Mouse (Mus musculus): ENCODE measurements around the gene Ddah2. TPM values are rescaled to one million over a fixed set of nuclear protein-coding genes. Genes with fewer than 3 reads are reported as not detected.
A peak's percentile ranks its signal among the peaks of the same experiment; 100 is the strongest.

The Ddah2 gene
- total and polyA plus RNA-seq, 3 experiments, result 8.6 to 11.1 TPM; not detected in 1

GRCm38 (mm10) chr17:35048149-35048931, 10.5 kb upstream of the Ddah2 start (continued):
- TF ChIP-seq TBP (IDR thresholded peaks at IDR 0.05; ENCODE audit: low read depth, low read length) (peak; percentile 82), CHD2 (IDR thresholded peaks at IDR 0.05; ENCODE audit: low read length) (no peak), GABPA (IDR thresholded peaks at IDR 0.05; ENCODE audit: low read depth, low read length) (no peak), SIN3A (IDR thresholded peaks at IDR 0.05; ENCODE audit: low read length) (peak; percentile 70), MAX (IDR thresholded peaks at IDR 0.05; ENCODE audit: low read length) (no peak)

GRCm38 (mm10) chr17:35048932-35049440, 9.8 kb upstream of the Ddah2 start:
- Histone ChIP-seq H3K9me3 (replicated peaks; ENCODE audit: insufficient read depth, low read length) (no peaks in the 10 kb centered on the region), H3K36me3 (ENCODE audit: control insufficient read depth in 1 of 2, insufficient read depth in 2 of 2, low read length in 2 of 2) (peaks cover 3 to 39% of the 10 kb centered on the region in 2 experiments), H3K27me3 (ENCODE audit: control insufficient read depth in 1 of 2, insufficient read depth in 2 of 2, low read length in 2 of 2) (no peaks in the 10 kb centered on the region), H3K9ac (ENCODE audit: control insufficient read depth, low read depth, low read length, poor library complexity, severe bottlenecking) (peak overlapping the region; percentile 63), H3K79me2 (ENCODE audit: control insufficient read depth, insufficient read depth, low read length, poor library complexity) (peaks cover 35% of the 10 kb centered on the region), H3K4me1 (ENCODE audit: control insufficient read depth in 1 of 2, insufficient read depth in 2 of 2, low read length in 2 of 2) (peaks cover 7 to 45% of the 10 kb centered on the region in 2 experiments), H3K4me3 (ENCODE audit: control insufficient read depth in 1 of 2, insufficient read depth in 1 of 2, low read depth in 2 of 2, low read length in 2 of 2) (peak overlapping the region; percentile 30 to 50; a peak in 3 of 4 replicates), H3K27ac (ENCODE audit: control insufficient read depth, low read depth, low read length) (peak overlapping the region; percentile 98)
- peak; percentile 60 for DNase-seq (ENCODE audit: low read depth, low spot score)
- TF ChIP-seq TAL1 (IDR thresholded peaks at IDR 0.05; ENCODE audit: low read length) (no peak), MAZ (IDR thresholded peaks at IDR 0.05; ENCODE audit: low read depth, low read length) (no peak), CHD2 (IDR thresholded peaks at IDR 0.05; ENCODE audit: low read length) (no peak), CTCF (IDR thresholded peaks at IDR 0.05 in 2 of 3, conservative IDR thresholded peaks at IDR 0.05 in 1 of 3; ENCODE audit: control insufficient read depth in 1 of 3, insufficient read depth in 1 of 3, low read depth in 2 of 3, low read length in 3 of 3, poor library complexity in 1 of 3, severe bottlenecking in 1 of 3) (no peak), ZNF384 (IDR thresholded peaks at IDR 0.05; ENCODE audit: low read depth, low read length) (peak; percentile 40; the same call in 1 of the 2 replicates), TBP (IDR thresholded peaks at IDR 0.05; ENCODE audit: low read depth, low read length) (no peak), ELF1 (IDR thresholded peaks at IDR 0.05; ENCODE audit: low read depth, low read length) (no peak), TCF12 (IDR thresholded peaks at IDR 0.05; ENCODE audit: low read depth, low read length) (no peak), ZMIZ1 (IDR thresholded peaks at IDR 0.05; ENCODE audit: low read depth, low read length) (no peak; the same call in 1 of the 2 replicates), ETS1 (IDR thresholded peaks at IDR 0.05; ENCODE audit: low read depth, low read length) (0 out of 2 replicates have a peak, but pooled peaks have one; percentile 30), MYC (IDR thresholded peaks at IDR 0.05; ENCODE audit: low read depth, low read length) (no peak), MAFK (IDR thresholded peaks at IDR 0.05; ENCODE audit: borderline replicate concordance, low read depth, low read length) (no peak), JUND (IDR thresholded peaks at IDR 0.05; ENCODE audit: low read depth, low read length) (no peak), RAD21 (IDR thresholded peaks at IDR 0.05; ENCODE audit: low read depth, low read length) (no peak), CHD1 (IDR thresholded peaks at IDR 0.05; ENCODE audit: low read depth, low read length) (no peak), NRF1 (IDR thresholded peaks at IDR 0.05; ENCODE audit: insufficient read depth, low read depth, low read length, poor library complexity, severe bottlenecking) (no peak), RCOR1 (IDR thresholded peaks at IDR 0.05; ENCODE audit: low read depth, low read length) (no peak), NELFE (IDR thresholded peaks at IDR 0.05; ENCODE audit: low read depth, low read length) (peak; percentile 5), SIN3A (IDR thresholded peaks at IDR 0.05; ENCODE audit: low read length) (no peak), GABPA (IDR thresholded peaks at IDR 0.05; ENCODE audit: low read depth, low read length) (no peak), BHLHE40 (IDR thresholded peaks at IDR 0.05; ENCODE audit: borderline replicate concordance, low read depth, low read length) (no peak), HCFC1 (IDR thresholded peaks at IDR 0.05; ENCODE audit: low read depth, low read length) (0 out of 2 replicates have a peak, but pooled peaks have one; percentile 5), MXI1 (IDR thresholded peaks at IDR 0.05; ENCODE audit: low read depth, low read length) (peak; percentile 44), MYB (IDR thresholded peaks at IDR 0.05; ENCODE audit: low read depth, low read length) (no peak), KAT2A (conservative IDR thresholded peaks at IDR 0.05; ENCODE audit: low read depth, low read length) (no peak), EP300 (IDR thresholded peaks at IDR 0.05; ENCODE audit: low read depth in 1 of 2, low read length in 2 of 2) (peak in 1 of 2 experiments; percentile 10; a peak in 1 of 4 replicates), ZKSCAN1 (IDR thresholded peaks at IDR 0.05; ENCODE audit: low read depth, low read length) (no peak), ZC3H11A (IDR thresholded peaks at IDR 0.05; ENCODE audit: low read depth, low read length) (no peak), GATA1 (IDR thresholded peaks at IDR 0.05; ENCODE audit: low read depth, low read length) (peak; percentile 18; the same call in 1 of the 2 replicates), MAX (IDR thresholded peaks at IDR 0.05; ENCODE audit: low read length) (no peak), USF1 (IDR thresholded peaks at IDR 0.05; ENCODE audit: low read depth, low read length) (no peak), POLR2AphosphoS5 (IDR thresholded peaks at IDR 0.05; ENCODE audit: borderline replicate concordance, low read depth, low read length) (no peak)

Data from MEL (cell line).